Mouse (Mus musculus) heart, embryonic 14.5 days (tissue): ENCODE data around the gene Xrcc3. TPM values are rescaled to one million over a fixed set of nuclear protein-coding genes. Genes with fewer than 3 reads are reported as not detected.

Experiments
- ATAC-seq: fragments of 200-750 bp; cut with Nextera tagmentation; 2 replicates; pipeline ENCODE4 v1.8.0; 2017; ENCODE audit warnings: low read depth, moderate TSS enrichment; ENCODE audit not compliant: insufficient number of reproducible peaks, insufficient read depth, low FRiP score
- H3K27ac ChIP-seq, 2 experiments: fragments of 200-500 bp in 1 of 2; fragments of 300-500 bp in 1 of 2; sonication (generic) in 1 of 2; replicated peaks in 1 of 2; 2 replicates each; pipeline ENCODE4 v1.5.1; 2012 to 2014; ENCODE audit warnings: low read depth in 2 of 2, low read length in 2 of 2, control low read depth in 1 of 2, mild to moderate bottlenecking in 1 of 2, mixed read lengths in 1 of 2; ENCODE audit not compliant: control insufficient read depth in 1 of 2, insufficient read depth in 1 of 2
- H3K27me3 ChIP-seq: fragments of 300-500 bp; sonication (generic); 2 replicates; pipeline ENCODE4 v1.6.1; 2014; ENCODE audit warnings: mild to moderate bottlenecking, low read length, control low read depth; ENCODE audit not compliant: control insufficient read depth, insufficient read depth
- H3K36me3 ChIP-seq: fragments of 300-500 bp; sonication (generic); 2 replicates; pipeline ENCODE4 v1.6.1; 2014; ENCODE audit warnings: mild to moderate bottlenecking, control low read depth, low read length, mixed read lengths; ENCODE audit not compliant: control insufficient read depth, insufficient read depth
- H3K4me1 ChIP-seq, 2 experiments: fragments of 200-500 bp in 1 of 2; fragments of 300-500 bp in 1 of 2; sonication (generic) in 1 of 2; 2 replicates each; pipeline ENCODE4 v1.6.1; 2012 to 2014; ENCODE audit warnings: low read length in 2 of 2, control low read depth in 1 of 2, mixed read lengths in 1 of 2; ENCODE audit not compliant: control insufficient read depth in 2 of 2, insufficient read depth in 2 of 2
- H3K4me2 ChIP-seq: fragments of 300-500 bp; sonication (generic); 2 replicates; pipeline ENCODE4 v1.6.1; 2014; ENCODE audit warnings: mild to moderate bottlenecking, low read length
- H3K4me3 ChIP-seq, 2 experiments: fragments of 200-500 bp in 1 of 2; fragments of 300-500 bp in 1 of 2; sonication (generic) in 1 of 2; 2 replicates each; pipeline ENCODE4 v1.5.1; 2012 to 2014; ENCODE audit warnings: low read length in 2 of 2, mild to moderate bottlenecking in 2 of 2, control low read depth in 1 of 2, low read depth in 1 of 2, moderate library complexity in 1 of 2; ENCODE audit not compliant: control insufficient read depth in 1 of 2, insufficient read depth in 1 of 2
- H3K9ac ChIP-seq: fragments of 300-500 bp; sonication (generic); 2 replicates; pipeline ENCODE4 v1.6.1; 2014; ENCODE audit warnings: mild to moderate bottlenecking, low read length
- H3K9me3 ChIP-seq: fragments of 300-500 bp; sonication (generic); 2 replicates; pipeline ENCODE4 v1.6.1; 2016; ENCODE audit warnings: low read length, control low read depth; ENCODE audit not compliant: control insufficient read depth
- WGBS: fragments of 180-500 bp; shearing (Covaris S2); extraction: QIAGEN DNeasy Blood & Tissue Kit; methylation state at CpG from one replicate; pipeline ENCODE4 v1.1.7; 2014; 5-methylcytosine and 5-hydroxymethylcytosine counted together
- polyA plus RNA-seq: library from polyadenylated mRNA; unstranded; fragments of >200 nt; fragmentation: Nextera tagmentation; extraction: Ambion mirVana; gene quantifications from 2 replicates; pipeline ENCODE4 v1.2.1, GENCODE M21; 2014

Xrcc3 gene
- polyA plus RNA-seq, 1 experiment from 2014 or later, result 5.7 TPM

DNA sequence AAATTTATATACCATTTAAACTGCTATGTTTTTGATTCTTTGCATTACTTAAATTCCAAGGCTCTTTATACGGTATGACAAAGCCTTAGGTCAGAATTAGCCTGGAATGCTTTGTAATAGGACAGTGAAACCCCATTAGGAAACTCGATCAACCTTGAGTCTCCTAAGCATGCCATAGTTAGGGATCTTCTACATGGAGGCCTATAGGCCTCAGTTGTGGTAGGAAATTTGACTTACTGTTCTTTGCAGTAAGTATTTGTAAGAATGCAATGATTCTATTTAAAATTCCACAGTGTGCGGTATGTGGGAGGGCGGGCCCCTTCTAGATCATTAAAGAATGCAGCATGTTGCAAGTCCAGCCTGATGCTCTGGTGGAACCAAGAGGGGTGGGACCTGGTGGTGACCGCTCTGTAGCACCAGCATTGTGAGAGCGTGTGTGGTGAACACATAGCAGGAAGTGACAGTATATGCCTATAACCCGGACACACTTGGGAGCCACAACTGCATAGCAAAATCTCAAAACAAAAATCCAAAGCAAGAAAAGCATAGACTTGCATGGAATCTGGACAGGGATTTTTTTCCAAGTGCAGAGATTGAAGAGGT is 53.3 kb downstream of the Xrcc3 start:
- Histone ChIP-seq H3K36me3 (0 out of 2 replicates have a peak, but pooled peaks cover 7% of the 10 kb centered on the region), H3K9me3 (no peaks in the 10 kb centered on the region), H3K4me1 (peaks cover 10 to 31% of the 10 kb centered on the region in 2 experiments), H3K4me3 (peak overlapping the region in 1 of 2 experiments; percentile 95; a peak in 2 of 4 replicates), H3K27ac (no peak overlapping the region; a peak in 1 of 4 replicates), H3K27me3 (no peaks in the 10 kb centered on the region), H3K4me2 (peak overlapping the region; percentile 99), H3K9ac (peak overlapping the region; percentile 98)
- no peak for ATAC-seq
- 56% methylated on average over 7 of the region's 7 CpGs for WGBS

- 0 out of 2 replicates have a peak, but pooled peaks cover 7% of the 10 kb centered on the region for H3K36me3 ChIP-seq
- 2% methylated on average over 34 of the region's 35 CpGs for WGBS
- H3K9me3 ChIP-seq, result no peaks in the 10 kb centered on the region
- H3K27me3 ChIP-seq, result no peaks in the 10 kb centered on the region
- peak overlapping the region; percentile 98 for H3K9ac ChIP-seq
- peak overlapping the region; percentile 99 for H3K4me2 ChIP-seq
- H3K4me3 ChIP-seq, result peak overlapping the region; percentile 84 to 95
- H3K4me1 ChIP-seq, result peaks cover 13 to 31% of the 10 kb centered on the region in 2 experiments
- peak overlapping the region; percentile 76 for H3K27ac ChIP-seq
- ATAC-seq, result peak; percentile 48
These were observed 54.3 kb downstream of the Xrcc3 start for GRCm38 (mm10) chr12:111759176-111760061.

DNA sequence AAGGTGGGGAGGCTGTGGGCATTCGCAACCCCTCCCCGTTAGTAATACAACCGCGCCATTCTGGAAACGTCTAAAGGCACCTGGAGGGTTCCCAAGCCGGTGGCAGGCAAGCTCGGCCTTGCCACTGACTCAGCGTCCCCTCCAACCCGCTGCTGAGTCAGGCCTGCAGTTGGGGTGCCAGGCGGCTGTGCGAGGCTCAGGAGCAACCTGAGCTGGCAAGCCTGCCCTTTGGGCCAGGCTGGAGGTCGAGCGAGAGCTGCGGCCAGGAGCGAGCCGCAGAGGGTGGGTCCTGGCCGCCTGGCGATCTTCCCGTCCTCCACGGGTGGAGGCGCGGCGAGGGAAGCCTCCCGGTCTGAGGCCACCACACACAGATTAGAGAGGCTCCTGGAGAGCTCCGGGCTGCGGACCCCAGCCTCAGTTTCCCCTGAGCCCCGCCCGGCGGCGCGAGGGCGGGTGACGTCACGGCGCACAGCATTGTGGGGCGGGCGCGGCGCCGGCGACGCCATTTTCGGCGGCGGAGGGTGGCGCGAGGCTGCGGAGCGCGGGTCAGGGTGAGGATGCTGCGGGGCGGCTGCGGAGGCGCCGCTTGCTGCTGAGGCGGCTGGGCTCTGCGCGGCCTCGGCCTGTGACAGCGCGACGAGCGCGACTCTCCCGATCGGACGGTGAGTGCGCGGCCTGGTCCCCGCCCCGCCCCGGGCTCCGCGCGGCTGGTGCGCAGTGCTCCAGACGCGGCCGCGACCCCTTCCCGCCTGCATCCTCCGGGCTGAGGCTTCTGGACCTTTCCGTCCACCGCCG is 55.1 kb downstream of the Xrcc3 start, which contains the start of gene Klc1:
Gene Klc1 (plus strand): TSS at position 469 of the 795 bp plus-strand sequence.
- ATAC-seq, result peak; percentile 69
- WGBS, result under 1% methylated on average over 77 of the region's 85 CpGs
- Histone ChIP-seq H3K9me3 (no peaks in the 10 kb centered on the region), H3K4me2 (peak within 1 kb of the TSS; percentile 99), H3K4me3 (peak within 1 kb of the TSS; percentile 84 to 95), H3K27me3 (no peaks in the 10 kb centered on the region), H3K4me1 (peaks cover 13 to 31% of the 10 kb centered on the region in 2 experiments), H3K36me3 (0 out of 2 replicates have a peak, but pooled peaks cover 3% of the 10 kb centered on the region), H3K9ac (peak within 1 kb of the TSS; percentile 98), H3K27ac (peak within 1 kb of the TSS; percentile 76)

DNA sequence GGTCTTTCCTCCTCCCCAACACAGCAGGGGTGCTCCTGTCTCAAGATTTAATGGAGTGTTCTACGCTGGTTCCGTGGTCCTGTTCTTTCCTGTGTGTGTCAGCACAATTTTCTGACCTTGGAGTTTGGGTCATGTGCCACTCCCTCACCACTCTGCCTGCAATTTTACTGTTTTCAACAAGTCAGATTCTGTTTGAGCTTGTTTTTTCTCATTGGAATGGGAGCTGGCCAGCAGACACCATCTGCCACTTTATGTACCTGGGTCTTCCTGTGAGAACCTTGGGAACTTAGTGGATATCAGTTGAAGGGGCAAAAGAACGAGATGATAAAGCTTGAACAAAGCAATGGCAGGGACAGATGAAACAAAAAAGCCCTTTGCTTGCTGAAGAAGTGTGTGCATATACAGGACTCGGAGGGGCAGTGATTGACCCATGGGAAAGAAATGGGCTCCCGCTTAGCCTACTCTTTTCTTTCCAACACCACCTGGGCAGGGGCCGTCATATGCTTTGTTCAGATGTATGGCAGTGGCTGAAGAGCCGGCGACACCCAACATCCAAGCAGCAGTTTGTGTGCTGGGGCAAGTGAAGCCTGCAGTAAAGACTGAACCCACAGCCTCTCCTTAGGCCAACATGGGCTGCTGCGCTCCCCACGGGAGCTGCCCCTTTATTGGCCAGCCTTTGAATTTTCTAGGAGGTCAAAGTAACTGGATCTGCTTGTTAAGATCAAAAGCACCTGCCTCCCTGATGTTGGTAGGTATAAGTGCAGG is 55.9 kb downstream of the Xrcc3 start:
- Histone ChIP-seq H3K27me3 (no peaks in the 10 kb centered on the region), H3K9me3 (no peaks in the 10 kb centered on the region), H3K4me1 (peaks cover 13 to 37% of the 10 kb centered on the region in 2 experiments), H3K4me2 (peak overlapping the region; percentile 99), H3K27ac (peak overlapping the region in 1 of 2 experiments; percentile 76; a peak in 1 of 4 replicates), H3K9ac (peak overlapping the region; percentile 98), H3K4me3 (peak overlapping the region; percentile 84 to 95), H3K36me3 (no peaks in the 10 kb centered on the region)
- 59% methylated on average over 10 of the region's 10 CpGs for WGBS
- ATAC-seq, result no peak

DNA sequence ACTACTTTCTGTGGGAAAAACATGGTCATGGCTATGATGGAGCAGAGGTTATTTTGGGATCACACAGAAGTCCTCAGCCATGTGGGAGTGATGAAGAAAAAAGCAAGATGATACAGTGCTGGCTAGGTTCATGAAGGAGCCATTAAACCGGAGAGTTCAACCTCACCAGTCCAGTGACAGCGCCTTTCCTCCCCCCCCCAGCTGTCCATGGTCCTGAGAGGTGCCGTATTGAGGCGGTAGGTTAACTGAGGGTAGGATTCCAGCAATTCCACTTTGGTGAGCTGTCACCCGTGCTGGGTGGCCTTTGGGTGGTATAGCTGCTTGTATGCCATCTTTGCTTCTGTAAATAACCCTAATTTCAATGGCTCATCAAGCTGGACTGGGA is 57.0 kb downstream of the Xrcc3 start:
- 14% methylated on average over 5 of the region's 5 CpGs for WGBS
- peaks cover 10 to 30% of the 10 kb centered on the region in 2 experiments for H3K4me1 ChIP-seq

GRCm38 (mm10) chr12:111756082-111756697 is 57.5 kb downstream of the Xrcc3 start:
- H3K9me3 ChIP-seq, result no peaks in the 10 kb centered on the region
- 60% methylated on average over 4 of the region's 4 CpGs for WGBS
- peaks cover 10 to 29% of the 10 kb centered on the region in 2 experiments for H3K4me1 ChIP-seq

More for the DNA sequence above, 57.0 kb downstream of the Xrcc3 start:
- H3K36me3 ChIP-seq, result no peaks in the 10 kb centered on the region
- H3K27me3 ChIP-seq, result no peaks in the 10 kb centered on the region
- no peaks in the 10 kb centered on the region for H3K9me3 ChIP-seq
- no peak overlapping the region for H3K4me3 ChIP-seq
- no peak overlapping the region for H3K9ac ChIP-seq
- H3K4me2 ChIP-seq, result no peak overlapping the region
- H3K27ac ChIP-seq, result no peak overlapping the region
- no peak for ATAC-seq

More at GRCm38 (mm10) chr12:111756082-111756697, 57.5 kb downstream of the Xrcc3 start:
- Histone ChIP-seq H3K9ac (no peak overlapping the region), H3K27ac (no peak overlapping the region), H3K36me3 (no peaks in the 10 kb centered on the region), H3K4me3 (no peak overlapping the region), H3K4me2 (no peak overlapping the region), H3K27me3 (no peaks in the 10 kb centered on the region)
- ATAC-seq, result no peak
